Mouse (Mus musculus): ENCODE data around the gene Nol10.

The Nol10 gene

GRCm38 (mm10) chr12:17360650-17361049 lies 12.4 kb downstream of the Nol10 start:
- no peak for DNase-seq (ENCODE audit: low spot score in 2 of 2)

DNA sequence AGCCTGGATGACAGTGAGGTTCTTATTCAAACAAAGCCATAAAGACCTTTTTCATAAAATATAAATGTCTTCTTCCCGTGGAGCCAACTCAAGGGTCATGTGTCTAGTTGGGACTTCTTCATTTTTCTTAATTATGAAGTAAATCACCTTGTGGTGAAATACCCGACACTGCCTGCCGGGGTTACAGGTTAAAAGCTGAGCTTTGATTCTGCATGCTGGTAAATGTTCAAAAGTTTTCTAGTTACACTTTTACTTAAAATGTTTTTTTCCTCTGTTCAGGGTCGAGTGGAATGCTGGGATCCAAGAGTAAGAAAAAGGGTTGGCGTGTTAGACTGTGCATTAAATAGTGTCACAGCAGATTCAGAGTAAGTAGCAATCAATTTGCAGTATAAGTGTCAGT lies 14.1 kb downstream of the Nol10 start:
- DNase-seq (ENCODE audit: low spot score in 2 of 2) = no peak

DNA sequence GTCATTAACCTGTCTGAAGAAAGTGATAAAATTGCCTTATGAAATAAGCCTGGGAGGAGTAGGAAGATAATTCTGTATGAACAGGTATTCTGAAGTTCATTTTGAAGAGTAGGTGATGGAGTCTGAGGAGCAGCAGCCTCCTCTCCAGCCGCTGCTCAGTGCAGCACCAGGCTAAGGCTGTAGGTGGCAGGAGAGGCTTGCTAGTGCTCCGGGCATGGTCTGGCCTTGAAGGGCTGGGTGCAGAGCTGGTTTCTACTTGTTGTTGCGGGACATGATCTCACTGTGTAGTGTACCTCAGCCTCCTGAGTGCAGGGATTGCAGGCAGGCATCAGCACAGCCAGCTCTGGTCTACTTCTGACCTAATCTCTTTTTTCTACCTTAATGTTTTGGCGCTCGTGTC lies 18.7 kb downstream of the Nol10 start:
- peak; percentile 37 to 49 for DNase-seq (ENCODE audit: low spot score in 2 of 2)

DNA sequence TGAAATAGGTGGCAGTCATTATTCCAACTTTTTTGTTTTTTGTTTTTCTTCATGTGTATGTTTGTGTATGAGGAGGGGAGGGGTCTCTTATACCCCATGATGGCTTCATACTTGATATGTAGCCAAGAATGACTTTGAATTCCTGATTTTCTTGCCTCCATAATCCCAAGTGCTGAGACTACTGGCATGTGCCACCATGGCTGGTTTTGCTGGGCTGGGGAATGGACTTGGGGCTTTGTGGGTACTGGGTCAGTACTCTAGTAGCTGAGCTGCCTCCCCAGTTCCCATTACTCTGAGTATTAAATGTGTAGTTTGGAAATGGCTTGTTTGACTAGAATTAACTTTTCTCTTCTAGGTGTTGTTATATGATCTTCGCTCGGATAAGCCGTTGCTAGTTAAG lies 20.9 kb downstream of the Nol10 start:
- no peak for DNase-seq (ENCODE audit: low spot score in 2 of 2)

- DNase-seq (ENCODE audit: low spot score in 2 of 2) = no peak
These were observed 21.5 kb downstream of the Nol10 start for GRCm38 (mm10) chr12:17369551-17370325.

- DNase-seq (ENCODE audit: low spot score in 2 of 2) = no peak
These were observed 23.5 kb downstream of the Nol10 start for GRCm38 (mm10) chr12:17371589-17372235.

DNA sequence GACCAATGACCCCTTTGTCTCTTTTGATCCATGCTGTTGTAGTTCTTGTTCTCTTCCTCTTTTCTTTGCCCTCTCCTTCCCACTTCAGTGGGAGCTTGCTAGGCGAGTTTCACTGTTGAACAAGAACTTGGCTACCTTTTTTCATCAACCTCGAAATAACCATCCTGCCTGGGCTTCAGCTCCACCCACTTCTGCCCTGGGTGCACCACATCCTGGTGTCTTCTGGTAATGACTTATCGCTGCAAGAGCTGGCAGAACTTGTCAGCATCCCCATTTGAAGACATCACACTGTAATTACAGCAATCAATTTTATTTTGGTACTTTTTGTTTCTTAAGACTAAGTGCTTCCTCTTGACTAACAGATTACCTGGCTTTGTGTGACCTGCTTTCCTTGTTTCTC lies 24.4 kb downstream of the Nol10 start:
- DNase-seq (ENCODE audit: low spot score in 2 of 2) = no peak

DNA sequence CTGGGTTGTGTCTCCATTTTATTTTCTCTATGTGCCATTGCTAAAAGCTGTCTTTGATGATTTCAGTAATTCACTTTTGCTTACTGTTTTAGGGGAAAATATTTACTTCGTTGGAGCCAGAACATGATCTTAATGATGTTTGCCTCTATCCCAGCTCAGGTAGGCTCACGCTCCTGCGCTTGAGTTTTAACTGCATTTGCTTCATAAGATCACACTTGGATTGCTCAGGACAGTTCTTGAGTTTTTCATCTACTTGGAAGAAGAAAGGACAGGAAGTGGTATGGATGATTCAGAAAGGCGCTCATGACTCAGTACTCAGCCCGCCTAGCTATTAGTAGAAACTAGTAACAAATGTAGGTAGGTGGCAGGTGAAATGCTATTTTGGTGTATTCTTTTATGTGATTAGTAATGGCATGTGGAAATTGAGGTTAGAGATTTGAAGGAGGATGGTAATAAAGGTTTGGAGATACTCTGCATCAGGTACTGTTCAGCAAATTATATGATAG lies 25.3 kb downstream of the Nol10 start:
- DNase-seq (ENCODE audit: low spot score in 2 of 2) = peak in 1 of 2 experiments; percentile 22

- DNase-seq (ENCODE audit: low spot score in 2 of 2) = no peak
These were observed 27.0 kb downstream of the Nol10 start for GRCm38 (mm10) chr12:17375243-17375642.

GRCm38 (mm10) chr12:17376521-17376920 lies 28.3 kb downstream of the Nol10 start:
- DNase-seq (ENCODE audit: low spot score in 2 of 2) = no peak

GRCm38 (mm10) chr12:17380991-17381390 lies 32.7 kb downstream of the Nol10 start:
- no peak for DNase-seq (ENCODE audit: low spot score in 2 of 2)

DNA sequence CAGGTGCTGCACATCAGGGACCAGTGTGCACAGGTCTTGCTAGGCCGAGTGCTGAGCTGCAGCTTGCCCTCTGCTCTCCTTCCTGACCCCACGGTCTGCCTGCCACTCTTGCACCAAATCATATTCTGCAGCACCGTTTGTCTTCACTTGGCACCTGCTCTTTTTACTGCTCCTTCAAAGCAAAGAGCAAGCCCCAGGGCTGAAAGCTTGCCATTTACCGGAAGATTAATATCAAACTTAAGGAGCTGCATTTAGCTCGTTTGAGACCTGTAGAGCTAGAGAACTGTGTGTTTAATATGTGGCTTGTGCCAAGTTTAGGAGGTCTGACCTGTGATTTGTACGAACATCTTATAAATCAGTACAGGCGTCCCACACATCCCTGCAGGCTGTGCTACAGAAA lies 34.5 kb downstream of the Nol10 start:
- no peak for DNase-seq (ENCODE audit: low spot score in 2 of 2)

DNA sequence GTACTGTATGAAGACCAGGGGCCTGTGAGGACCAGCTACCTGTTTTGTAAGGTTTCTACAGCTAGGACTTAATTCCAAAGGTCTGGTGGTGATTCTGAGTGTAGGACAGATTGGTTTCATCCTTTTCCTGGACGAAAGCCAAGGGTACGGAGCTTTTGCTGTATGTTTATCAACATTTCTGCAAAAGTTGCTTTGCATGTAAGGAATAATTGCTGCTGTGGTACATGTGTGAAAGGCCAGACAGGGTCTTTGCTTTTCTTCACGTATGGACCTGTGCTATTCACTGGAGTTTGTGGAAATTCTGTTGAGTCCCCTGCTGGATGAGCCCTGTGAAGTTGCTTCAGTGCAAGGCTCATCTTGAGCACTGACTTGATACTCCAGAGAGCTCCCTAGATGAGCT lies 38.6 kb downstream of the Nol10 start:
- DNase-seq (ENCODE audit: low spot score in 2 of 2) = no peak

DNA sequence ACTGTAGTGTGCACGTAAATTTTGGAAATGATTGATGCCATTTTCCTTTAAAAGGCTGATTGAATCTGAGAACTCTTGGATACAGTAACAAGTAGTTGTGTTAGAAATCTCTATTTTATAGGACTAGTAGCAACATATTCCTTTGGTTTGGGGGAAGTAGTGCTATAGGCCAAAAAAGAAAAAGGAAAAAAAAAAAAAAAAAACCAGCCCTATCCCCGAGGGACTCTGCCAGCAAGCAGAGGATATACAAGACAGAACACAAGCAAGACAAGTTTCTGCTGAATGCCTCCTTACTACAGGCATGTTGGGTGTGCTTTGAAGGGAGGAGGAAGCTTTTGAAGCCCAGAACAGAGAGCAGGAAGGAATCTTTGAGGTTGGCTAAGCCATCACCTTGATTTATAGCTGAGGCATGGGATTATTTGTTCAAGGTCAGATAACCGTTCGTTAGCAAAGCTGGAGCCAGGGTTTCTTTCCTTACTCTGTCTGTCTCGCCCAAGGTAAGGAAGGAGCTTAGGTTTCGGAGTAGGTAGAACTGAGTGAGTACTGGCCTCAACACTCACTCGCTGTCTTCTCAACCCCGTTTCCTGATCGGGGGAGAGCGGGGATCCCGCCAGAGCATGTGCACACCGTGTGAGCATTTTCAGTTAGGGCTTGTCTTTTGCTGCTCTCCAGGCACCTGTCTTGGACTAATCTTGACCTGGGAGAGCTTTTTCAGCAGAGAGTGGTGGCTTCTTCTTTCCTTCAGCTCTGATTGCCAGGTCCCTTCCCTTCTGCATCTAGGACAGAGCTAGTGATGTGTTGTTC lies 39.3 kb downstream of the Nol10 start:
- no peak for DNase-seq (ENCODE audit: low spot score in 2 of 2)

DNA sequence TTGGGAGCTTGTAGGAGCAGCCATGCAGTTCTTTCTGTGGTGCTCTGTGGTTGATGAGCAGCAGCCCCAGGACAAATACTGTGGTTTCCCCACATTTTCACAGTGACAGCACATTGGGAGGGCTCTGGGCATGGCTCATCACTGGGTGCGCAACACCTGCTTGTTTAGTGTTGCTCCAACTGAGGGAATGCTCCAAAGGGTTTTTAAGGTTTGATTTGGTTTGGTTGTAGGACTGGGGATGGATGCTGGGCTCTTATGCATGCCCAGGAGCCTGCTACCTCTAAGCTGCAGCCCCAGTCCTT lies 39.8 kb downstream of the Nol10 start:
- no peak for DNase-seq (ENCODE audit: low spot score in 2 of 2)

DNA sequence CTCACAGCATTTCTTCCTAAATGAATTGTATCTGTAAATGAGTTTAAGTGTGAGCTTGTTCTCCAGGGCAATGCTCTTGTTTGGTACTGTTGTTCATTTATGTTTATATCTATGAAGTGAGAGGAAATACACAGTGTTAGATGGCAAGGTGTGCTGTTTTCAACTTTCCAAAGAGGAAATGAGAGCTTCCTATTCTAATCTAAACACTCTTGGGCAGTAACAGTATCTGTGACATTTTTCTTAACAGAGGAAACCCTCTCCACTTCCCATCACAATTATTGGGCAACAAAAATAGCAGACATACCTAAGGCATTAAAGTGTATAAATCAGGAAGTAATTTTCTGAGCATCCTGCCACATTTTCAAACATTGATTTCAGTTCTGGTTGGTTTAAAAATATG lies 41.8 kb downstream of the Nol10 start:
- DNase-seq (ENCODE audit: low spot score in 2 of 2) = no peak

GRCm38 (mm10) chr12:17390510-17390909 lies 42.3 kb downstream of the Nol10 start:
- DNase-seq (ENCODE audit: low spot score in 2 of 2) = no peak

DNA sequence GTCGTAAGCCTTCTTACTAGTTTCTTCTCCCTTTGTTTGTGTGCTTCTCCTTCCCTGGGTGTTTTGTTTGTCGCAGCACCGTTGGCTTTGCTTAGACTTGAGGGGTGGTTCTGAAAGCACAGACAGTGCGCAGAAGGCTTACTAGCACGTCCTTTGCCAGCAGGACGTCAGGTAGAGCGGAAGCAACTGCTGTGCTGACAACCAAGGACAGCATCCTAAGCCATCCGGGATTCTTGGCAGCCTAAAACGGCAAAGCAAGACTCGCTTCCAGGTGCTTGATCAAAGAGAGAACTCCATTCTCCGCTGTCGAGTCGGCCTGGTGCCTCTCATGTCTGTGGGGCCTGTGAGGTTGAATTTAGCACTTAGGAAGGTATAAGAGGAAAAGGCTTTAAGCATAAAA lies 44.9 kb downstream of the Nol10 start:
- DNase-seq (ENCODE audit: low spot score in 2 of 2) = no peak

GRCm38 (mm10) chr12:17397150-17397549 lies 48.9 kb downstream of the Nol10 start:
- no peak for DNase-seq (ENCODE audit: low spot score in 2 of 2)

DNA sequence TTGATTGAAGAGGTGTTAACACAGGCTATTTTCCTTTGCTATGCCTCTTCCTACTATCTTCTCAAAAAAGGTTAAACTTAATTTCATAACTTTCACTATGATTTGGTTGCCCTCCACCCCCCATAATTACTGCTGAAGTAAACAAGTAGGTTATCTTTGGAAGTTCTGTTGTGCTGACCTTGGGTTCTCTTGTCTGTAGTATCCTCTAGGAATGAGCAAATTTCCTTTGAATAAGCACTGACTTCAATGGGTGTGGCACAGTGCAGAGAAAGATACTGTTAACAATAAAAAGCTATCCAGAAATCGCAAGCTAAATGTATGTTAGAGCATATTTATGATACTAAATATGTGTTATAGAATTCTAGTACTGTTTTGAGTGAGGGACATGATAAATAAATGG lies 53.2 kb downstream of the Nol10 start:
- DNase-seq (ENCODE audit: low spot score in 2 of 2) = no peak

DNA sequence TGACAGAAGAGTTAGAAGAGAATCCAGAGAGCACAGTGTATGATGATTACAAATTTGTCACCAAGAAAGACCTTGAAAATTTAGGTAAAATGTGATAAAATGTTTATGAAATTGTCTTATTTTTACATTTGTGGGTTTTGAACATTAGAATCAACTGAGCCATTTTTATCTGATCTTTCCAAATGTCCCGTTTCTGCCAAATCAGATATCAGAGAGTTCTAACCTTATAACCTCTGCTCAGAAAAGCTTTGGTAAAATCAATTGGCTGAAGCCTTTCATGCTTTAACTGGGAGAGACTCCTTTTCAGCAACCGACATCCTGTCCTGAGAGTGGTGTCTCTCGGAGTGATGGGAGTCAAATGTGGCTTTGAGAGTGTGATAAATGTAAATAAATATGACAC lies 53.9 kb downstream of the Nol10 start:
- DNase-seq (ENCODE audit: low spot score in 2 of 2) = no peak

- DNase-seq (ENCODE audit: low spot score in 2 of 2) = no peak
These were observed 55.7 kb downstream of the Nol10 start for GRCm38 (mm10) chr12:17403998-17404397.

- no peak for DNase-seq (ENCODE audit: low spot score in 2 of 2)
These were observed 58.6 kb downstream of the Nol10 start for GRCm38 (mm10) chr12:17406825-17407224.
